Mouse (Mus musculus) embryo, embryonic 11.5 days (tissue): ENCODE measurements around the gene Prss48.

Experiments
- DNase-seq: peaks from one replicate; pipeline ENCODE4 v3.0.0-alpha.2; 2012; ENCODE audit warnings: low read depth, low spot score

Gene Prss48

GRCm38 (mm10) chr3:85950914-85951313, 51.4 kb downstream of the Prss48 start:
- DNase-seq, result no peak
